Comparison of ENCODE assay signal across 8 mouse cellular contexts in genomic region chr12:100109986-100110696, GRCm38 (mm10). TPM values are rescaled to one million over a fixed set of nuclear protein-coding genes. Genes with fewer than 3 reads are reported as not detected.
A peak's percentile ranks its signal among the peaks of the same experiment; 100 is the strongest.
DNase-seq lines count a peak whose midpoint lies in the region; ATAC-seq and TF ChIP-seq lines count a peak whose summit lies in the region.

TSS of gene Psmc1 (plus strand) at chr12:100110154.

- ATAC-seq in forebrain, embryonic 14.5 days: peak; percentile 81
- ATAC-seq in neutrophil, adult 5-6 weeks (ENCODE audit: extremely low read depth, insufficient number of reproducible peaks, low FRiP score, poor library complexity, severe bottlenecking): peak; percentile 82

- H3K4me3 ChIP-seq in ES-E14 (ENCODE audit: insufficient read depth in 1 of 2, low read depth in 1 of 2, low read length in 2 of 2, poor library complexity in 1 of 2, severe bottlenecking in 1 of 2): peak within 1 kb of the TSS; percentile 92 to 97
- H3K4me3 ChIP-seq in forebrain, embryonic 14.5 days (ENCODE audit: low read depth, low read length): peak within 1 kb of the TSS; percentile 99
- H3K4me3 ChIP-seq in lung, adult 2 months (replicated peaks; ENCODE audit: extremely low read depth, low read depth, low read length): peak within 1 kb of the TSS; percentile 74

- H3K9me3 ChIP-seq in ES-E14 (ENCODE audit: control insufficient read depth, insufficient read depth, low read depth, low read length): no peaks in the 10 kb centered on the region
- no peaks in the 10 kb centered on the region for H3K9me3 ChIP-seq in forebrain, embryonic 14.5 days (replicated peaks; ENCODE audit: control insufficient read depth, low read length)

- H3K9ac ChIP-seq in ES-E14 (ENCODE audit: insufficient read depth, low read depth, low read length, poor library complexity, severe bottlenecking): peak within 1 kb of the TSS; percentile 99
- H3K9ac ChIP-seq in forebrain, embryonic 14.5 days (ENCODE audit: low read length): peak within 1 kb of the TSS; percentile 94

- intact Hi-C loops in heart, postnatal 14 days (cut with DNase I): loop anchor here (5.0 kb wide), 1 partner anchor 143 kb away; no protein-coding TSS in a partner anchor

- under 1% methylated on average over 58 of the region's 58 CpGs for WGBS in forebrain, embryonic 14.5 days
- WGBS in lung, adult 2 months: under 1% methylated on average over 58 of the region's 58 CpGs

- peak within 1 kb of the TSS; percentile 81 for H3K4me2 ChIP-seq in forebrain, embryonic 14.5 days (ENCODE audit: low read length)

- H3K27ac ChIP-seq in ES-E14 (ENCODE audit: insufficient read depth, low read depth, low read length, poor library complexity, severe bottlenecking): peak within 1 kb of the TSS; percentile 85
- peak within 1 kb of the TSS; percentile 74 for H3K27ac ChIP-seq in forebrain, embryonic 14.5 days (ENCODE audit: low read depth, low read length)

- peaks cover 0 to 13% of the 10 kb centered on the region in 2 experiments; a peak in 3 of 4 replicates for H3K4me1 ChIP-seq in ES-E14 (ENCODE audit: control insufficient read depth in 2 of 2, insufficient read depth in 2 of 2, low read length in 2 of 2, poor library complexity in 1 of 2)
- peaks cover 11% of the 10 kb centered on the region for H3K4me1 ChIP-seq in forebrain, embryonic 14.5 days (ENCODE audit: control insufficient read depth, insufficient read depth, low read length)
- H3K4me1 ChIP-seq in lung, adult 2 months (ENCODE audit: control insufficient read depth, insufficient read depth, low read length): peaks cover 6% of the 10 kb centered on the region; the same call in 1 of the 2 replicates

- in situ Hi-C loops in ES-E14 (cut with MboI; ENCODE audit: low sequenced_read_pairs in 2 of 2, unreplicated experiment in 2 of 2): loop anchor here (5.0 to 10.0 kb wide), 2 partner anchors 135 to 138 kb away; no protein-coding TSS in a partner anchor

- peaks cover 20% of the 10 kb centered on the region for H3K36me3 ChIP-seq in ES-E14 (ENCODE audit: control insufficient read depth, insufficient read depth, low read length, poor library complexity, severe bottlenecking)
- peaks cover 33% of the 10 kb centered on the region for H3K36me3 ChIP-seq in forebrain, embryonic 14.5 days (ENCODE audit: control insufficient read depth, insufficient read depth, low read length)

- peak; percentile 87 for DNase-seq in ES-E14 (ENCODE audit: low read depth, low spot score)
- peak; percentile 75 for DNase-seq in cerebellum, adult 11 months
- DNase-seq in forebrain, embryonic 14.5 days (ENCODE audit: low spot score): peak; percentile 94
- peak; percentile 71 to 76 for DNase-seq in heart, postnatal 14 days
- peak; percentile 83 for DNase-seq in layer of hippocampus, adult 11-12 months (ENCODE audit: low spot score)
- peak; percentile 77 for DNase-seq in lung, adult 2 months
- DNase-seq in thymus, adult 18-20 months: peak; percentile 56 to 70

- TF ChIP-seq CTCF in lung, adult 2 months (IDR thresholded peaks at IDR 0.05; ENCODE audit: insufficient read depth, low read length): no peak

- H3K27me3 ChIP-seq in forebrain, embryonic 14.5 days (replicated peaks; ENCODE audit: control insufficient read depth, insufficient read depth, low read length): no peaks in the 10 kb centered on the region

- peak; percentile 78; the same call in 1 of the 2 replicates for TF ChIP-seq POLR2A in lung, adult 2 months (IDR thresholded peaks at IDR 0.05; ENCODE audit: borderline replicate concordance, extremely low read depth, low read depth, low read length)

TF ChIP-seq in ES-E14, 5 proteins besides CTCF, POLR2A, EP300 and RAD21:
- no peak for TF ChIP-seq ZC3H11A (IDR thresholded peaks at IDR 0.05; ENCODE audit: borderline replicate concordance, low read depth, low read length)
- TF ChIP-seq HCFC1 (IDR thresholded peaks at IDR 0.05; ENCODE audit: borderline replicate concordance, insufficient read depth, low read length): peak; percentile 83
- TF ChIP-seq MAFK (IDR thresholded peaks at IDR 0.05; ENCODE audit: insufficient read depth, low read depth, low read length): peak; percentile 59
- peak; percentile 100 for TF ChIP-seq ZNF384 (IDR thresholded peaks at IDR 0.05; ENCODE audit: low read depth, low read length)

RNA-seq across cellular contexts. Expression of gene Psmc1, which starts in this region (rescaled TPM):
- total RNA-seq in ES-E14 (2012; rRNA removed): 178 and 264 TPM in 2 replicates
- 295 and 305 TPM in 2 replicates for polyA plus RNA-seq in forebrain, embryonic 14.5 days (2014; fragmentation: Nextera tagmentation; extraction: Ambion mirVana)
- 100 to 1,000 TPM; 134 to 135 TPM for total RNA-seq in heart, postnatal 14 days (2021)
- 20.6 and 34.2 TPM in 2 replicates for polyA plus RNA-seq in lung, adult 2 months (2012; rRNA removed)
- total RNA-seq in neutrophil, adult 5-6 weeks (2017): 76.6 and 118 TPM in 2 replicates

Comparison
In these comparisons a context has a peak if more than half of its experiments do, and no peak if none do; other contexts are left out.
1. Peak in every context shown above with its lines: DNase-seq, ATAC-seq, H3K4me3 ChIP-seq and H3K27ac ChIP-seq.